Mouse (Mus musculus) kidney, embryonic 16.5 days (tissue): ENCODE measurements around the gene Gm28038. TPM values are rescaled to one million over a fixed set of nuclear protein-coding genes. Genes with fewer than 3 reads are reported as not detected.

Experiments used
- ATAC-seq: fragments of 200-750 bp; cut with Nextera tagmentation; 2 replicates; pipeline ENCODE4 v1.8.0; 2017; ENCODE audit warnings: moderate TSS enrichment; ENCODE audit not compliant: low FRiP score, low TSS enrichment
- H3K27ac ChIP-seq: fragments of 300-500 bp; sonication (generic); 2 replicates; pipeline ENCODE4 v1.5.1; 2014; ENCODE audit warnings: low read length
- H3K27me3 ChIP-seq: fragments of 300-500 bp; sonication (generic); 2 replicates; pipeline ENCODE4 v1.6.1; 2014; ENCODE audit warnings: low read length, control low read depth, mixed read lengths; ENCODE audit not compliant: insufficient read depth
- H3K36me3 ChIP-seq: fragments of 300-500 bp; sonication (generic); 2 replicates; pipeline ENCODE4 v1.6.1; 2014; ENCODE audit warnings: low read length, control low read depth, mixed read lengths; ENCODE audit not compliant: insufficient read depth
- H3K4me1 ChIP-seq: fragments of 300-500 bp; sonication (generic); 2 replicates; pipeline ENCODE4 v1.6.1; 2014; ENCODE audit warnings: low read length, control low read depth, mixed read lengths; ENCODE audit not compliant: insufficient read depth
- H3K4me2 ChIP-seq: fragments of 300-500 bp; sonication (generic); replicated peaks from 2 replicates; pipeline ENCODE4 v1.6.1; 2014; ENCODE audit warnings: low read depth, low read length
- H3K4me3 ChIP-seq: fragments of 300-500 bp; sonication (generic); 2 replicates; pipeline ENCODE4 v1.5.1; 2014; ENCODE audit warnings: mild to moderate bottlenecking, low read length
- H3K9ac ChIP-seq: fragments of 300-500 bp; sonication (generic); replicated peaks from 2 replicates; pipeline ENCODE4 v1.6.1; 2014; ENCODE audit warnings: low read length
- H3K9me3 ChIP-seq: fragments of 300-500 bp; sonication (generic); 2 replicates; pipeline ENCODE4 v1.6.1; 2016; ENCODE audit warnings: low read length, control low read depth
- WGBS: fragments of 180-500 bp; shearing (Covaris S2); extraction: QIAGEN DNeasy Blood & Tissue Kit; methylation state at CpG from one replicate; pipeline ENCODE4 v1.1.7; 2014; 5-methylcytosine and 5-hydroxymethylcytosine counted together
- polyA plus RNA-seq: library from polyadenylated mRNA; unstranded; fragments of >200 nt; fragmentation: Nextera tagmentation; extraction: Ambion mirVana; gene quantifications from 2 replicates; pipeline ENCODE4 v1.2.1, GENCODE M21; 2015

The Gm28038 gene
- polyA plus RNA-seq, 1 experiment from 2014 or later, result not detected

- no peak for ATAC-seq
- peaks cover 30% of the 10 kb centered on the region for H3K4me1 ChIP-seq
Observed at GRCm38 (mm10) chr2:30263811-30264210, 17.0 kb upstream of the Gm28038 start.

GRCm38 (mm10) chr2:30264671-30265519 lies 15.9 kb upstream of the Gm28038 start:
- peak overlapping the region; percentile 95 for H3K27ac ChIP-seq
- WGBS, result 56% methylated on average over 7 of the region's 7 CpGs
- ATAC-seq, result no peak
- no peak overlapping the region for H3K4me2 ChIP-seq
- H3K27me3 ChIP-seq, result no peaks in the 10 kb centered on the region
- H3K9me3 ChIP-seq, result no peaks in the 10 kb centered on the region
- peaks cover 28% of the 10 kb centered on the region for H3K36me3 ChIP-seq
- H3K4me3 ChIP-seq, result no peak overlapping the region
- H3K9ac ChIP-seq, result no peak overlapping the region; the same call in 1 of the 2 replicates
- H3K4me1 ChIP-seq, result peaks cover 33% of the 10 kb centered on the region

More at GRCm38 (mm10) chr2:30263811-30264210, 17.0 kb upstream of the Gm28038 start:
- Histone ChIP-seq H3K9me3 (no peaks in the 10 kb centered on the region), H3K27me3 (no peaks in the 10 kb centered on the region), H3K4me2 (no peak overlapping the region), H3K36me3 (peaks cover 28% of the 10 kb centered on the region), H3K27ac (no peak overlapping the region), H3K4me3 (no peak overlapping the region), H3K9ac (no peak overlapping the region)
- WGBS, result 80% methylated on average over 6 of the region's 6 CpGs

- H3K4me2 ChIP-seq, result peak within 1 kb of the TSS; percentile 41
- peaks cover 35% of the 10 kb centered on the region for H3K4me1 ChIP-seq
- H3K27me3 ChIP-seq, result no peaks in the 10 kb centered on the region
- 41% methylated on average over 5 of the region's 5 CpGs for WGBS
- H3K27ac ChIP-seq, result peak within 1 kb of the TSS; percentile 95
- H3K9me3 ChIP-seq, result no peaks in the 10 kb centered on the region
- peak within 1 kb of the TSS; percentile 51 for H3K9ac ChIP-seq
- H3K36me3 ChIP-seq, result peaks cover 22% of the 10 kb centered on the region
- peak within 1 kb of the TSS; percentile 29 for H3K4me3 ChIP-seq
- ATAC-seq, result 0 out of 2 replicates have a peak, but pooled peaks have one; percentile 14
Observed at GRCm38 (mm10) chr2:30265767-30266253, 15.0 kb upstream of the Gm28038 start, which contains the start of gene Phyhd1. Gene Phyhd1, plus strand, starts transcription at chr2:30266203.

GRCm38 (mm10) chr2:30266392-30266941 lies 14.4 kb upstream of the Gm28038 start:
- no peaks in the 10 kb centered on the region for H3K27me3 ChIP-seq
- H3K4me2 ChIP-seq, result peak overlapping the region; percentile 41
- H3K27ac ChIP-seq, result peak overlapping the region; percentile 95
- H3K4me1 ChIP-seq, result peaks cover 35% of the 10 kb centered on the region
- H3K36me3 ChIP-seq, result peaks cover 19% of the 10 kb centered on the region
- peak overlapping the region; percentile 29 for H3K4me3 ChIP-seq
- H3K9me3 ChIP-seq, result no peaks in the 10 kb centered on the region
- 15% methylated on average over 4 of the region's 4 CpGs for WGBS
- peak; percentile 90 for ATAC-seq
- peak overlapping the region; percentile 51 for H3K9ac ChIP-seq

- Histone ChIP-seq H3K4me1 (peaks cover 35% of the 10 kb centered on the region), H3K36me3 (peaks cover 10% of the 10 kb centered on the region), H3K9me3 (no peaks in the 10 kb centered on the region), H3K27me3 (no peaks in the 10 kb centered on the region), H3K4me3 (no peak overlapping the region), H3K9ac (no peak overlapping the region), H3K4me2 (peak overlapping the region; percentile 41; the same call in 1 of the 2 replicates), H3K27ac (peak overlapping the region; percentile 95)
- 96% methylated on average over 2 of the region's 2 CpGs for WGBS
- no peak for ATAC-seq
Observed at GRCm38 (mm10) chr2:30267466-30267865, 13.4 kb upstream of the Gm28038 start.

GRCm38 (mm10) chr2:30268371-30268770 lies 12.5 kb upstream of the Gm28038 start:
- no peak overlapping the region for H3K27ac ChIP-seq
- no peaks in the 10 kb centered on the region for H3K27me3 ChIP-seq
- H3K4me1 ChIP-seq, result peaks cover 35% of the 10 kb centered on the region
- H3K9ac ChIP-seq, result no peak overlapping the region
- H3K36me3 ChIP-seq, result peaks cover 8% of the 10 kb centered on the region
- ATAC-seq, result no peak
- WGBS, result 60% methylated on average over 4 of the region's 4 CpGs
- H3K4me3 ChIP-seq, result no peak overlapping the region
- no peak overlapping the region for H3K4me2 ChIP-seq
- H3K9me3 ChIP-seq, result no peaks in the 10 kb centered on the region

GRCm38 (mm10) chr2:30269241-30269990 lies 11.4 kb upstream of the Gm28038 start:
- Histone ChIP-seq H3K9ac (no peak overlapping the region), H3K9me3 (no peaks in the 10 kb centered on the region), H3K4me1 (peaks cover 33% of the 10 kb centered on the region), H3K4me3 (no peak overlapping the region), H3K27me3 (no peaks in the 10 kb centered on the region), H3K36me3 (no peaks in the 10 kb centered on the region), H3K27ac (peak overlapping the region; percentile 61; the same call in 1 of the 2 replicates), H3K4me2 (no peak overlapping the region)
- WGBS, result 85% methylated on average over 17 of the region's 17 CpGs
- ATAC-seq, result no peak

GRCm38 (mm10) chr2:30270134-30270533 lies 10.7 kb upstream of the Gm28038 start:
- H3K9ac ChIP-seq, result no peak overlapping the region
- no peaks in the 10 kb centered on the region for H3K36me3 ChIP-seq
- peaks cover 26% of the 10 kb centered on the region for H3K4me1 ChIP-seq
- H3K4me3 ChIP-seq, result no peak overlapping the region
- H3K4me2 ChIP-seq, result no peak overlapping the region; the same call in 1 of the 2 replicates
- 26% methylated on average over 1 of the region's 1 CpGs for WGBS
- no peaks in the 10 kb centered on the region for H3K9me3 ChIP-seq
- H3K27ac ChIP-seq, result peak overlapping the region; percentile 61; the same call in 1 of the 2 replicates
- ATAC-seq, result peak; percentile 82
- no peaks in the 10 kb centered on the region for H3K27me3 ChIP-seq

GRCm38 (mm10) chr2:30281651-30282050 lies 808 bp downstream of the Gm28038 start:
- H3K4me2 ChIP-seq, result no peak overlapping the region
- H3K27me3 ChIP-seq, result no peaks in the 10 kb centered on the region
- ATAC-seq, result no peak
- 71% methylated on average over 3 of the region's 3 CpGs for WGBS
- H3K4me3 ChIP-seq, result no peak overlapping the region
- H3K9me3 ChIP-seq, result no peaks in the 10 kb centered on the region
- H3K4me1 ChIP-seq, result peaks cover 10% of the 10 kb centered on the region
- no peak overlapping the region for H3K27ac ChIP-seq
- H3K36me3 ChIP-seq, result no peaks in the 10 kb centered on the region
- H3K9ac ChIP-seq, result no peak overlapping the region
